Mouse (Mus musculus) lung, postnatal 0 days (tissue): ENCODE measurements around the gene Atrx.

Source experiments
- CTCF ChIP-seq: IDR thresholded peaks from 2 replicates; pipeline ENCODE4 v1.5.1; 2016; ENCODE audit warnings: antibody characterized with exemption, mild to moderate bottlenecking
- EP300 ChIP-seq: IDR thresholded peaks from 2 replicates; pipeline ENCODE4 v1.6.1; 2016; ENCODE audit warnings: antibody characterized with exemption, mild to moderate bottlenecking, control low read depth

DNA sequence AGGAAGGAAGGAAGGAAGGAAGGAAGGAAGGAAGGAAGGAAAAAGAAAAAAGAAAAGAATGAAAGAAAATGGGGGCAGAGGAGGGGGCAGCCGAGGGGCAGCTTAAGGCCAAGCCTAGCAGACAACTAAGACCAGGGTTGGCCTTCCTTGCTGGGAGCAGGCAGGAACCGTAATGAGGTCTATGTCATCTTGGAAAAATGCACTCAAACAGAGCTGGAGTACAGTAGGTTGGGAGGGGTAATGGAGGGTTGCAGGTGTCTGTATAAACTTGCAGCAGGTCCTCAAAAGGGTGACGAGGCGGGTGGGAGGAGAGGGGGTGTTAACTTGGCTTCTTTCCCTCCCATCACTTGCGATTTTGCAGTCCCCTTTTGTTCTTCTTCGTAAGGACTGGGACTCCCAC, 163.2 kb downstream of the Atrx start:
- TF ChIP-seq CTCF: no peak
- TF ChIP-seq EP300: no peak
